ENCODE assay signal across 19 mouse cellular contexts in the genomic region with DNA sequence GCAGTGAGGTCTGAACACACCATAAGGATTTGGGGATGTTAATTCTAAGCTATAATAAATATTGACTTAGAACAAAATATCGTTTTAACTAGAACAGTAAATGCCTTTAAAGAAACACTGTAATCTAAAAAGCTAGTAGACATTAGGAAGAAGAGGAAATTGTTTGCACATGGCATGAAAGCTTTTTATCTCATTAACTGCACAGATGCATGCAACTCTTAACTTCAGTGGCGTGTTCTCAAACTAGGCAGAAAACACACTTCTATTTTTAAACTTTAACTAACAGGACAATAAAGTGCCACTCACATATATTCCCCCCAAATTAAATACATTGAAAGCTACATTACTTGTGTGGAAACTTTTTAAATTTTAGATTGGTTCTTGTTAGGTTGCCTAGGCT.
"Had no signal": no experiment of that assay in that cellular context is flagged by ENCODE, and none has a peak within 500 bp of the region (broad histone marks: within the 10 kb centered on the region; RNA-seq: fewer than 3 reads in every experiment).

No protein-coding gene starts in this region.

- DNase-seq: kidney, adult 18-20 months; kidney, postnatal 10 days; kidney, postnatal 4 days; layer of hippocampus, adult 9-11 months; layer of hippocampus, postnatal 36 days; left cerebral cortex, postnatal 4 days; lung, embryonic 14.5 days; lung, postnatal 10 days; lung, postnatal 4 days; midbrain, embryonic 14.5 days; retina, postnatal 1 day; right cerebral cortex, postnatal 4 days; spleen, adult 18-20 months; thymus, adult 18-20 months; thymus, postnatal 14 days had no signal

- H3K4me2 ChIP-seq: liver, embryonic 11.5 days; liver, embryonic 15.5 days; lung, embryonic 14.5 days; neural tube, embryonic 13.5 days had no signal

- H3K27me3 ChIP-seq: liver, embryonic 15.5 days; neural tube, embryonic 13.5 days had no signal

- H3K9me3 ChIP-seq: liver, embryonic 15.5 days; midbrain, embryonic 10.5 days; neural tube, embryonic 13.5 days had no signal

- H3K4me3 ChIP-seq: liver, embryonic 15.5 days; midbrain, embryonic 10.5 days; neural tube, embryonic 13.5 days had no signal

- H3K9ac ChIP-seq: liver, embryonic 15.5 days; lung, embryonic 14.5 days; neural tube, embryonic 13.5 days had no signal

- H3K27ac ChIP-seq: liver, embryonic 15.5 days had no signal
